Mouse (Mus musculus): ENCODE results near the gene 2010109A12Rik.

2010109A12Rik gene

GRCm38 (mm10) chr5:93232838-93233237 is 26.5 kb downstream of the 2010109A12Rik start:
- DNase-seq: no peak

- no peak for DNase-seq
Observed at GRCm38 (mm10) chr5:93234130-93234529, 27.8 kb downstream of the 2010109A12Rik start.

DNA sequence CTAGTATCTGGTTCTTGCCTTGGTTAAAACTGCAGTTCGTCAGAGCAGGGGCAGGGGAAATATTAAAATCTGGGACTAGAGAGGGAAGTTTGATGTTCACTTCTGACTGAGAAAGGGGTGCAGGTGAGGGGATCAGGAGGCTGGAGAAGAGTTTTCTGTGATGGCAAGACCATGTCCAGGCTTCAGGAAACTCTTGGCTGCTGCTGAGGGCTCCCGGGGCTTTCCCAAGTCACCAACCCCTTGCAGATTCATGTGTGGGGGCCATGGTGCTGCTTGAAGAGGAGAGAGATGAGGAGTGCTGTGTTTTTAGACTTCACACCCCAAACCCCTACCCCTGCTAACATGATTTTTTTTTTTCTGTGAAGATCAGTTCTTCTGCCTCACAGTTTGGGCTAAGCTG is 28.3 kb downstream of the 2010109A12Rik start:
- no peak for DNase-seq

DNA sequence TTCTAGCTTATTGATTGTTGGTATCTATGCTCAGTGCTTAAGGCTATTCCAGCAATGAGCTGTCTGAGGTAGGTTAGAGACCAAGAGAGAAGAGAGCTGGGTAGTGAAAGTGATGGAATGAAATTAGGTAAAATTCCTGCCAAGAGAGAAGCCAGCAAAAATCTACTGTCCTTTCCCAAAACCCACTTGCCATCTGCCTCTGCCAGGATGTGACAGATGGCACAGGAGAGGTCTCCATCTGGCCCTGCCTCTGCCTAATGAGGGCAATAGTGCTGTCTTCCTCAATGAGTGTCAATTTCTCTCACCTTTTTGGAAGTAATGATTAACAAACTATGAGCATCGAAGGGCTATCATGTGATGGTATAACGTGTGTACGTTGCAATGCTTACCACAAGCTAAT is 29.6 kb downstream of the 2010109A12Rik start:
- no peak for DNase-seq

- DNase-seq: no peak
Observed at GRCm38 (mm10) chr5:93236541-93236940, 30.2 kb downstream of the 2010109A12Rik start.

- DNase-seq: peak; percentile 46
Observed at GRCm38 (mm10) chr5:93239590-93240544, 33.5 kb downstream of the 2010109A12Rik start.

- no peak for DNase-seq
Observed at GRCm38 (mm10) chr5:93245280-93245679, 39.0 kb downstream of the 2010109A12Rik start.

GRCm38 (mm10) chr5:93249940-93250578 is 43.7 kb downstream of the 2010109A12Rik start:
- no peak for DNase-seq

GRCm38 (mm10) chr5:93251001-93251760 is 44.9 kb downstream of the 2010109A12Rik start:
- DNase-seq: no peak

- DNase-seq: no peak
Observed at GRCm38 (mm10) chr5:93255759-93256265, 49.5 kb downstream of the 2010109A12Rik start.

DNA sequence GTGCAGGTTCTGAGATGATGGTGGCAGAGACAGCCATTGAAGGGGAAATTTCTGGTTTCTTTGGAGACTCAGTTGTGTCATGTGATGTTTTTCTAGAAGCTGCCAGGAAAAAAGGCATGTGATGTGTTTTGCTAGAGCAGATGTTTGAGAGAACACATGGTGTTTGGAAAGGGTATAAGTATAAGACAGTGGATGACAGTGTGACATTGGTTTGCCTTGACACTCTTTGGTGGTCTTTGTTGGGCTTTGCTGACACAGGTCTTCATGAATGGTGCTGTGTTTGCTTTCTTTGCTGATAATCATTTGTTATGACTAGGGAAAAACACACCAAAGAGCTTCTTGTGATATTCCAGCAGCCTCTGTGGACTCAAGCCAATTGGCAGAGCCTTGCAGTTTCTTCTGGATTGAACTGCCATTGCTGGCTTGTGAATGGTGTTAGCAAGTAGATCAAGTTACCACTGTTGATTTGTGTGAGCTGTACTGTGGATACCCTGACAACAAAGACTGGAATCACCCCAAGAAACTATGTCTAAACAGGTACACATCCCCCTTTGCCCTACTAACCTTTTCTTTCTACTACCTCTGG is 50.6 kb downstream of the 2010109A12Rik start:
- DNase-seq: no peak

DNA sequence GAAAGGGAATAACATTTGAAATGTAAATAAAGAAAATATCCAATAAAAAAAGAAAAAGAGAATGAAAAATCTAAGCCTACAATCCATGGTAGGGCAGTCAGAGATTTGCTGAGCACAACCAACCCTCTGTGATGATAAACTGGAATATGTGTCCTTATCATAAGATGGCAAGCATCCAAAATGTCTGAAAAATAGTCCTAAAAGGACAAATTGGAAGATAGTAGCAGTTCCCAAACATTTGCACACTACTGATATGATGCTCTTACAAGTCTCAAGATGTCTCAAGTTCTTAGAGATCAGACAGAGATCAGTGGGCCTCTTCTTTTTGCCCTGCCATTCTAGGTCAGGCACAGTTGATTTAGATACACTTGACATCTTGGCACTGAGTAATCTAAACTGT is 53.0 kb downstream of the 2010109A12Rik start:
- no peak for DNase-seq

- no peak for DNase-seq
Observed at GRCm38 (mm10) chr5:93260983-93261382, 54.7 kb downstream of the 2010109A12Rik start.

DNA sequence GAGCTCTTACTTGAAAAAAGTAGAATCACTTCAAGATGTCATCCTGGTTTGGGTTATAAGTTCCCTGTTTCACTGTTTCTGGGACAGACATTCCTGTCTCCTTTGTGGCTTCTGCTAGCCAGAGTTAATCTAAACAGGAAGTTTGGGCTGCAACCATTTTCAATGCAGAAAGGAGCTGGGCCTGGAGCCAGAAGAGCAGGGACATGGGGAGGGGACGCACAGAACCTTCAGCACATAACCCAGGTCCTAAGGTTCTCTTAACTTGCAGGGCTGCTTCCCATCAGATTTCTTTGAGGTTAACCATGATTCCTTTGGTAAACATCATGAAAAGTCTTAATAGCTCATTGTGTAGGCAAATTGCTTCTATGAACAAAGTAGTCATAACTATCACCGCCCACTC is 56.4 kb downstream of the 2010109A12Rik start:
- no peak for DNase-seq
